Mouse (Mus musculus) heart, embryonic 13.5 days (tissue): ENCODE measurements at regions not wholly inside any gene's neighbourhood (a gene's known extent, or its start where the extent isn't known, plus 50 kb on each side); places are given as distances from the start of the nearest gene placed in this dataset.

ENCODE experiments used
- ATAC-seq: fragments of 200-750 bp; cut with Nextera tagmentation; 2 replicates; pipeline ENCODE4 v1.8.0; 2017; ENCODE audit warnings: moderate TSS enrichment; ENCODE audit not compliant: insufficient number of reproducible peaks, low FRiP score, low TSS enrichment; ENCODE audit errors: extremely low read depth
- H3K27ac ChIP-seq: fragments of 300-500 bp; sonication (generic); replicated peaks from 2 replicates; pipeline ENCODE4 v1.5.1; 2015; ENCODE audit warnings: moderate library complexity, mild to moderate bottlenecking, inconsistent platforms
- H3K27me3 ChIP-seq: fragments of 300-500 bp; sonication (generic); replicated peaks from 2 replicates; pipeline ENCODE4 v1.6.1; 2015; ENCODE audit warnings: mild to moderate bottlenecking, inconsistent platforms
- H3K36me3 ChIP-seq: fragments of 300-500 bp; sonication (generic); 2 replicates; pipeline ENCODE4 v1.6.1; 2015; ENCODE audit warnings: mild to moderate bottlenecking, inconsistent platforms
- H3K4me1 ChIP-seq: fragments of 300-500 bp; sonication (generic); 2 replicates; pipeline ENCODE4 v1.6.1; 2015; ENCODE audit warnings: inconsistent platforms
- H3K4me2 ChIP-seq: fragments of 300-500 bp; sonication (generic); 2 replicates; pipeline ENCODE4 v1.6.1; 2015; ENCODE audit warnings: inconsistent platforms, mild to moderate bottlenecking, moderate library complexity
- H3K4me3 ChIP-seq: fragments of 300-500 bp; sonication (generic); 2 replicates; pipeline ENCODE4 v1.5.1; 2015; ENCODE audit warnings: moderate library complexity, mild to moderate bottlenecking, inconsistent platforms
- H3K9ac ChIP-seq: fragments of 300-500 bp; sonication (generic); 2 replicates; pipeline ENCODE4 v1.6.1; 2015; ENCODE audit warnings: inconsistent platforms, mild to moderate bottlenecking, moderate library complexity
- H3K9me3 ChIP-seq: fragments of 300-500 bp; sonication (generic); 2 replicates; pipeline ENCODE4 v1.6.1; 2016; ENCODE audit warnings: inconsistent platforms
- WGBS: fragments of 180-500 bp; shearing (Covaris S2); methylation state at CpG from one replicate; pipeline ENCODE4 v1.1.7; 2015; ENCODE audit warnings: mixed read lengths; 5-methylcytosine and 5-hydroxymethylcytosine counted together

GRCm38 (mm10) chr2:50967826-50968225 lies 181.1 kb downstream of the Rnd3 start:
- H3K36me3 ChIP-seq = no peaks in the 10 kb centered on the region
- H3K4me1 ChIP-seq = peaks cover 20% of the 10 kb centered on the region
- 21% methylated on average over 4 of the region's 4 CpGs for WGBS
- H3K9me3 ChIP-seq = 0 out of 2 replicates have a peak, but pooled peaks cover 3% of the 10 kb centered on the region
- H3K4me2 ChIP-seq = no peak overlapping the region
- no peak overlapping the region for H3K27ac ChIP-seq
- no peak overlapping the region for H3K4me3 ChIP-seq
- no peaks in the 10 kb centered on the region for H3K27me3 ChIP-seq
- no peak overlapping the region for H3K9ac ChIP-seq
- no peak for ATAC-seq

GRCm38 (mm10) chr2:50967133-50967532 lies 181.8 kb downstream of the Rnd3 start:
- no peak overlapping the region for H3K27ac ChIP-seq
- no peak overlapping the region for H3K4me2 ChIP-seq
- H3K36me3 ChIP-seq = no peaks in the 10 kb centered on the region
- H3K4me1 ChIP-seq = peaks cover 20% of the 10 kb centered on the region
- no peak overlapping the region for H3K9ac ChIP-seq
- 76% methylated on average over 4 of the region's 4 CpGs for WGBS
- H3K4me3 ChIP-seq = no peak overlapping the region
- no peaks in the 10 kb centered on the region for H3K27me3 ChIP-seq
- no peak for ATAC-seq
- H3K9me3 ChIP-seq = 0 out of 2 replicates have a peak, but pooled peaks cover 3% of the 10 kb centered on the region

- no peaks in the 10 kb centered on the region for H3K36me3 ChIP-seq
- no peaks in the 10 kb centered on the region for H3K27me3 ChIP-seq
- no peak overlapping the region for H3K27ac ChIP-seq
- H3K4me3 ChIP-seq = no peak overlapping the region
- 0 out of 2 replicates have a peak, but pooled peaks cover 3% of the 10 kb centered on the region for H3K9me3 ChIP-seq
- no peak overlapping the region for H3K9ac ChIP-seq
- no peak overlapping the region for H3K4me2 ChIP-seq
- WGBS = 84% methylated on average over 8 of the region's 8 CpGs
- no peak for ATAC-seq
- peaks cover 10% of the 10 kb centered on the region for H3K4me1 ChIP-seq
Measured at GRCm38 (mm10) chr2:50965485-50966017, 183.4 kb downstream of the Rnd3 start.

GRCm38 (mm10) chr2:50964062-50964461 lies 184.8 kb downstream of the Rnd3 start:
- H3K4me1 ChIP-seq = peaks cover 10% of the 10 kb centered on the region
- H3K27ac ChIP-seq = no peak overlapping the region
- ATAC-seq = no peak
- no peak overlapping the region for H3K9ac ChIP-seq
- H3K9me3 ChIP-seq = no peaks in the 10 kb centered on the region
- 76% methylated on average over 3 of the region's 3 CpGs for WGBS
- H3K27me3 ChIP-seq = no peaks in the 10 kb centered on the region
- H3K36me3 ChIP-seq = no peaks in the 10 kb centered on the region
- no peak overlapping the region for H3K4me2 ChIP-seq
- H3K4me3 ChIP-seq = no peak overlapping the region

GRCm38 (mm10) chr2:50961049-50961448 lies 187.9 kb downstream of the Rnd3 start:
- Histone ChIP-seq H3K4me3 (no peak overlapping the region), H3K27me3 (no peaks in the 10 kb centered on the region), H3K4me1 (no peaks in the 10 kb centered on the region), H3K27ac (no peak overlapping the region), H3K36me3 (no peaks in the 10 kb centered on the region), H3K9me3 (no peaks in the 10 kb centered on the region), H3K4me2 (no peak overlapping the region), H3K9ac (no peak overlapping the region)
- no peak for ATAC-seq
- WGBS = 38% methylated on average over 4 of the region's 4 CpGs

- 82% methylated on average over 9 of the region's 9 CpGs for WGBS
- no peak for ATAC-seq
- H3K27me3 ChIP-seq = no peaks in the 10 kb centered on the region
- no peaks in the 10 kb centered on the region for H3K4me1 ChIP-seq
- no peaks in the 10 kb centered on the region for H3K36me3 ChIP-seq
- H3K4me3 ChIP-seq = no peak overlapping the region
- no peak overlapping the region for H3K4me2 ChIP-seq
- no peaks in the 10 kb centered on the region for H3K9me3 ChIP-seq
- no peak overlapping the region for H3K27ac ChIP-seq
- no peak overlapping the region for H3K9ac ChIP-seq
Measured at GRCm38 (mm10) chr2:50959323-50959722, 189.6 kb downstream of the Rnd3 start.

- Histone ChIP-seq H3K27ac (no peak overlapping the region), H3K4me2 (no peak overlapping the region), H3K27me3 (no peaks in the 10 kb centered on the region), H3K9me3 (no peaks in the 10 kb centered on the region), H3K4me3 (no peak overlapping the region), H3K36me3 (no peaks in the 10 kb centered on the region), H3K4me1 (no peaks in the 10 kb centered on the region), H3K9ac (no peak overlapping the region)
- WGBS = 56% methylated on average over 6 of the region's 6 CpGs
- no peak for ATAC-seq
Measured at GRCm38 (mm10) chr2:50954361-50955066, 194.4 kb downstream of the Rnd3 start.

- Histone ChIP-seq H3K4me3 (no peak overlapping the region), H3K9me3 (no peaks in the 10 kb centered on the region), H3K36me3 (no peaks in the 10 kb centered on the region), H3K9ac (no peak overlapping the region), H3K27me3 (no peaks in the 10 kb centered on the region), H3K27ac (no peak overlapping the region), H3K4me2 (no peak overlapping the region), H3K4me1 (no peaks in the 10 kb centered on the region)
- no peak for ATAC-seq
- WGBS = 90% methylated on average over 3 of the region's 3 CpGs
Measured at GRCm38 (mm10) chr2:50951027-50951426, 197.9 kb downstream of the Rnd3 start.

GRCm38 (mm10) chr2:50949717-50950116 lies 199.2 kb downstream of the Rnd3 start:
- Histone ChIP-seq H3K9me3 (no peaks in the 10 kb centered on the region), H3K4me1 (no peaks in the 10 kb centered on the region), H3K9ac (no peak overlapping the region), H3K4me3 (no peak overlapping the region), H3K36me3 (no peaks in the 10 kb centered on the region), H3K27me3 (no peaks in the 10 kb centered on the region), H3K27ac (no peak overlapping the region), H3K4me2 (no peak overlapping the region)
- 81% methylated on average over 4 of the region's 4 CpGs for WGBS
- ATAC-seq = no peak

GRCm38 (mm10) chr2:50945526-50945925 lies 203.4 kb downstream of the Rnd3 start:
- no peak for ATAC-seq
- Histone ChIP-seq H3K27ac (no peak overlapping the region), H3K9me3 (no peaks in the 10 kb centered on the region), H3K4me1 (no peaks in the 10 kb centered on the region), H3K27me3 (no peaks in the 10 kb centered on the region), H3K4me3 (no peak overlapping the region), H3K9ac (no peak overlapping the region), H3K4me2 (no peak overlapping the region), H3K36me3 (no peaks in the 10 kb centered on the region)
- WGBS = 80% methylated on average over 4 of the region's 4 CpGs

GRCm38 (mm10) chr2:50943180-50943579 lies 205.7 kb downstream of the Rnd3 start:
- no peak overlapping the region for H3K4me3 ChIP-seq
- H3K4me1 ChIP-seq = no peaks in the 10 kb centered on the region
- no peak overlapping the region for H3K27ac ChIP-seq
- no peak for ATAC-seq
- no peak overlapping the region for H3K4me2 ChIP-seq
- no peak overlapping the region for H3K9ac ChIP-seq
- no peaks in the 10 kb centered on the region for H3K9me3 ChIP-seq
- H3K36me3 ChIP-seq = no peaks in the 10 kb centered on the region
- H3K27me3 ChIP-seq = no peaks in the 10 kb centered on the region
- WGBS = 82% methylated on average over 15 of the region's 15 CpGs

GRCm38 (mm10) chr2:50942741-50943140 lies 206.2 kb downstream of the Rnd3 start:
- Histone ChIP-seq H3K36me3 (no peaks in the 10 kb centered on the region), H3K27ac (no peak overlapping the region), H3K4me3 (no peak overlapping the region), H3K27me3 (no peaks in the 10 kb centered on the region), H3K4me1 (no peaks in the 10 kb centered on the region), H3K4me2 (no peak overlapping the region), H3K9ac (no peak overlapping the region), H3K9me3 (no peaks in the 10 kb centered on the region)
- no peak for ATAC-seq
- WGBS = 77% methylated on average over 11 of the region's 11 CpGs
